Mouse (Mus musculus): ENCODE measurements around the gene Man1c1.

The Man1c1 gene

DNA sequence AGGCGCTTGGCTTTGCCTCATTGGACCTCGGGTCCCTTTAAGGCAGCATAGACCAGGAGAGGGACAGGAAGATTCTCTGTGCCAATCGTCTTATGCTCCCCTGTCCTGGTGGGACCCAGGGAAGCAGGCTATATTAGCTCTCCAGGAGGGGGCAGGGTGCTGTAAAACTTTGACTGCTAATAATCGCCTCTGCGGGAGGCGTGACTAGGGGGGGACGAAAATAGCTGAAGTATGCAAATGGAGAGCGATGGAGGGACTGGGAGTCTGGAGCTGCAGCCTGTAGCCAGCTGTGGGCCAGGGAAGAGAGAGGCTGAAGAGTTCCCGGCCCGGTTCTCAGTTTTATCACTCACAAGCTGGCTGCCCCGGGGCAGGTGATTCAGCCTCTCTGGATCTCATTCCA lies 124.9 kb downstream of the Man1c1 start:
- no peak for DNase-seq (ENCODE audit: low spot score)

DNA sequence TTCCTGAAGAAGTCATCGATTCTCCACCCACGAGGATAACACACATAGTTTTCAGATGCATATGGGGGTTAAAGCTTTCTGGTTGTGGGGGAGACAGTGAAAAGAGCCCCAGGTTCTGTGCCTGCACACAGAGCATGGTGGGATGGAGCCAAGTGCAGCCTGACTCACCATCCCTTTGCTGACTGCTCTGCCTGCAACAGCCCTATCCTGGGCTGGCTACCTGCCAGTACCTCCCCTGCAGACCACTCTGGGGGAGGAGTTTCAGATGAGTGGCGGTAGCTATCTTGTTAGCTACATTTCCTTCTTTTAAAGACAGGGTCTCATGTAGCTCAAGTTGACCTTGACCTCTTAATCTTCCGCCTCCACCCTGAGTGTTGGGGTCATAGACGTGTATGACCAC lies 125.7 kb downstream of the Man1c1 start:
- no peak for DNase-seq (ENCODE audit: low spot score)

DNA sequence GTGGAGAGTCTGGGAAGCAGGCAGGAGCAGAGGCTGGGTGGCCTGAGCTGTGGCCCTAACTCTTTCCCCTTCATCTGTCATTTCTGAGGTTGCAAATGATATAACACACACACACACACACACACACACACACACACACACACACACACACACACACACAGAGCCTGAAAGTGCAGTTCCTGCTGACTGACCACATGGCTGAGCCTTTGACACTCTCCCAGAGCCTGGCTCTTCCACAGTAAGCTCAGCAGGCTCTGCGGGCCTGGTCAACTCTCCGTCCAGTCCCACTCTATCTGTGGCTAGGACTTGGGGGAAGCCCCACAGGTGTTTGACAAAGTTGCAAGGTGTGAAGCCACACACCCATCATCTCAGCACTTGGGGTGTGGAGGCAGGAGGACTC lies 126.8 kb downstream of the Man1c1 start:
- DNase-seq (ENCODE audit: low spot score) = no peak

DNA sequence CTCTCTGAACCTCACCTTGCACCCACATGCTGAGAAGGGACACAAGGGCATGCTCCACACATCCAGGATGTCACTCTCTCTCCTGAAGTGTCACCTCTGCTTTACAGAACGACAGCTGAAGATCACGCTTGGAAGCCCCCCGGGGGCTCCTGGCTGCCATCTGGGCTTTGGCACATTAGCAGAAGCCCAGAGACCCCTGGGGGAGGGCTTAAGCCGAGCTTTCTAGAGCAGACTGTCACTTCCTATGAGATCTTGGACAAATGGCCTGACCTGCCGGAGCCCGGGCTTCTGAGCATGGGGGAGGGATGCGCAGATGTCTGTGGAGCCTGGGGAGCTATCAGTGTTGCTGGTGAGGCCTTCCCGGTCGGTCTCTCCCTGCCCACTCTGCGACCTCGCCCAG lies 128.6 kb downstream of the Man1c1 start:
- DNase-seq (ENCODE audit: low spot score) = no peak

DNA sequence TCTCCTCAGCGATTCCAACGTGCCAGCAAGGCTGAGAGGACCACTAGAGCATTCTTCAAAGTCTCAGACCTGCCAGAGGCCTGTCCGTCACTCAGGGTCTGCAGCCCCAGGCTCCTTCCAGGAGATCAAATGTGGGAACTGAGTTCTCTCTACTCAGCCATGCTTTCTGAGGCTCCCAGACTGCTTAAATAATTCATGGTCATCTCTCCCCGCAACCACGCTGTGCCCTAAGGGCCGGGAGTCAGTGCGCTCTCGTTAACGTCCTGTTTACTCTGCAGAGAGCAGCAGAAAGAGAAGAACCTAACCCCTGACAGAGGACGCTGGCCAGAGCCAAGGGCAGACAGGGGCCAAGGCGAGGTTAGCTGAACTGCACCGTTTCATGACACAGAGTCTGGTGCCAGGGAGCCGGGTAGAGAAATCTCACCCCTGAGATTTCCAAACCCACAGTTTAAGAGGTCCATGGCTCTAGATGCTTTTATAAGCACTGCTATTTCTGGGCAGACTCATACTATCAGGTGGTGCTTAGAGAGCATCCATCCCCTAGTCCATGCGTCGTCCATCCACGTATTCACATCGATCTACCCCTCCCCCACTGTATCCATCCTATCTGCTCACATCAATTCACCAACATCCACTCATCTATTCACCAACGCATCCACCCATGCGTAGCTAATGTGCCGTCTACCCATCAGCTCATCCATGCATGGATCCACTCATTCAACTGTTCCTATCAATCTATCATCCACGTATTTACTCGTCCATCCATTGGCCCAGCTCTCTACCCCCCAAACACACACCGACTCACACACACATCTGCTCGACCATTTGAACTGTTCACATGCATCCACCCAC lies 131.4 kb downstream of the Man1c1 start:
- no peak for DNase-seq (ENCODE audit: low spot score)

DNA sequence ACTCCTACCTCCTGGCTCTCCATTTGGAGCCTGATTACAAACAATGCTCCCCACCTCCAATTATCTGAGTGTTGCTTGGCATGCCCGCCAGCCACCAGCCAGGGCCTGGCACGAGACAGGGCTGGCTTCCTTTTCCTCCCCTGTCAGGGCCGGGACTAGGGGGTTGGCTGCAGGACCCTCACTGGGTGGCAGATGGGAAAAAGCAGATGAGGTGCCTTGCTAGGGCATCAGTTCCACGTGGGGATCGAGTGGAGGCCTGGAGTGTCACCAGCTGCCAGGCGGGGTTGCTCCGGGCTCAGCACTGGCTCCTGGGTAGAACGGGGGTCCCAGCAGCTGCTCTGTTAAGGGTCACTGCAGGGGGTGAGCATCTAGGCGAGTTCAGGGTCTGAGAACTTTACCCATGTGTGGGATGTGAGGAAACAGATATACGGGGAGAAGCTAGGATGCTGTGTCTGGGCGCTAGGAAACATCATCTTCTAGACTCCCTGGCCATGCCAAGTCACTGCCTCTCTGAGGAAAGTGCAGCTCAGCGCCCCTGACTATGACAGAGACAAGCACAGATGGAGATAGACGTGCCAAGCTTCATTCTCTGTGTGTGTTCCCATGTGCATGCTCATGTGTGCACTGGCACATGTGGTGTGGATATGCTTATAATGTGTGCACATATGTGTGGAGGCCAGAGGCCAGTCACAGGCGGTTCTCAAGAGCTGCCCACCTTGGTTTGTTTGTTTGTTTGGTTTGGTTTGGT lies 133.2 kb downstream of the Man1c1 start:
- DNase-seq (ENCODE audit: low spot score) = no peak

DNA sequence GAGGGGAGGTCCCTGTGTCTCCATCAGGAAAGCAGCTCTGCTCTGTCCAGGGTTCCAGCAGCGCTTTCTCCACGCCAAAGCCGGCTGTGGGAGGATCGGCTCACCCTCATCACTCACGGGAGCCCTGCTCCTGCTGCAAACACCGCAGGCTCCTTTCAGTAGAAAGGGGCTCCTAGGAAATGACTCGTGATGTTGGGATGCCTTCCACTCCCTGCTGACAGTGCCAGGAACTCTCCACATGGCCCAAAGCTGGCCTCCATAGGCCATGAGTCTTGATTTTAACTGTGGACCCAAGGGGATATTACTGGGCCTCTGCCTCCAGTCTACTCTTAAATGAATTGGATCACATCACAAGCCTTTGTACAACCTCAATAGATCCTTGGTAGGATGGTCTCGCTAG lies 134.3 kb downstream of the Man1c1 start:
- DNase-seq (ENCODE audit: low spot score) = no peak

DNA sequence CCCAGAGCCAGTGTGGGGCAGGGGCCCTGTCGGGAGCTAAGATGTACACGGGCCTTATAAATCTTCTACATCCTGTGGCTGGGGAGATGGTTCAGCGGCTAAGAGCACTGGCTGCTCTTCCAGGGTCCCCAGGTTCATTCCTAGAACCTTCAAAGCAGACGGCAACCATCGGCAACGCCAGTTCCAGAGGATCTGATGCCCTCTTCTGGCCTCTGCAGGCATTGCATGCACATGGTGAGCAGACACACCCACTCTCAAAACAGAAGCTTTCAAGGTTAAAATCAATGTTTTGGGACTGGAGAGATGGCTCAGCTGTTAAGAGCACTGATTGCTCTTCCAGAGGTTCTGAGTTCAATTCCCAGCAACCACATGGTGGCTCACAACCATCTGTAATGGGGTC lies 134.9 kb downstream of the Man1c1 start:
- DNase-seq (ENCODE audit: low spot score) = no peak

DNA sequence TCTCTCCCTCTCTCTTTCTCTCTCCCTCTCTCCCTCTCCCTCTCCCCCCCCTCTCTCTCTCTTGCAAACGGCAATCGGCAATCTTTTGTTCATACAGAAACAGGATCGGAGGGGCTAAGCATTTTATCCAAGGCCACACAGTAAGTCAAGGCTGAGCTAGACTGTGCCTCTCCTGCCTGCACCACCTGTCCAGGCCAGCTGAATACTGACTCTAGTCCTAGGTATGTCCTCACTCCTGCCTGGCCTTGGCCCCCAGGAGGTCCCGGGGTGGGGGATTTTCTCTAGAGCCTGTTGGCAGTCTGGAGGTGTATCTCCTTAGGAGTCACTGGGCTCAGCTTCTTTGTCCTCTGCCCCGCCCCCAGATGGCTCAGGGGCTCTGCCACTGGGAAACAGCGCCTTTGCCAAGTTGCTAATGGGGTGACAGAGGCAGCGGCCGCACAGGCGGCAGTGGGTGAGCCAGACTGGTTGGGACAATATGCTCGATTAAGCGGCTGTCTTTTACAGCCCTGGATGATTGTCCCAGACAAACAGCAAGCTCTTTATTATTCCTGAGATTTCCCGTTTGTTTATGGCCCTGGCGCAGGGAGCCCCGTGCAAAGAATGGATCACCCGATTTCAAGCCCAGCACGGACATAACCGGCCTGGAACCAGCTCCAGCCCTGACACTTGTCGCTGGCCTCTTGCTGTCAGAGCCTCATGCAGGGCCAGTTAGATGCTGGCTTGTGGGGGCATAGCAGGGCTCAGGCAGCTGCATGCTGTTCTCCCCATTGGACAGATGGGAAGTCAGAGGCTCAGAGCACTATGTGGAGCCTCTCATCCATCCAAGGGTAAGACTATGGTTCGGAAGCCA lies 136.5 kb downstream of the Man1c1 start:
- no peak for DNase-seq (ENCODE audit: low spot score)

DNA sequence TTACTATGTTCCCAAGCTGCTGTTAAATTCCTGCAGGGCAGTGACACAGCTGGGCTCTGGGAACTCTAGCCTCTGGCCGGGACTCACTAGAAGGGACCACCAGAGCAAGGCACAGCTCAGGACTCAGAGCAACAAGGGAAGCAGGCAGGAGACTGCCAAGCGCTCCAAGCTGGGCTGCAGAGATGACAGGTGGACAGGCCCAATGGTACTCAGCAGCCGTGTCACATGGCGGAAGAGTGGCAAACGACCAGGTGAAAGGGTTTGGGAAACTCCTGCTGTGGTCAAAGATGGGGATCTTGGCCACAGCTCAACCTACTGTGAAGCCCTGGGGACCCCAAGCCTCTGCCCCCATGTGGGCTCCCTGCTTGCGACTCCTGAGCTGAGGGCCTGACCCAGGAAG lies 140.0 kb downstream of the Man1c1 start:
- DNase-seq (ENCODE audit: low spot score) = no peak

DNA sequence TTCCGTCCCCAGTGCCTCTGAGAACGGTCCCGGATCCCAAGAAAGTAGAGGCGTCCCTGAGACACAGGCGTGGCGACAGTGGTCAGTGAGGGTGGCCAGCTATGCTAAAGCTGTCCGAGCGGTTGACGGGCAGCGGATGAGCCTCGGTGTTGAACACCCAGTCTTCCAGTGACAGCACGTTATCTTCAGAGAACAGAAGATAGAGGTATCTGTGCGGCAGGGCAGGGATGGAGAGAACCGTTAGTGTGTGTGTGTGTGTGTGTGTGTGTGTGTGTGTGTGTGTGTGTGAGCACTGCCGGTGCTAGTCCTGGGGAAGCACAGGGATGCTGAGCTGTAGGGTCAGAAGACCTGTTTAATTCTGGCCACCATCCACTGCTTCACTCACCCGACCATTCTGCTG lies 140.5 kb downstream of the Man1c1 start:
- no peak for DNase-seq (ENCODE audit: low spot score)

DNA sequence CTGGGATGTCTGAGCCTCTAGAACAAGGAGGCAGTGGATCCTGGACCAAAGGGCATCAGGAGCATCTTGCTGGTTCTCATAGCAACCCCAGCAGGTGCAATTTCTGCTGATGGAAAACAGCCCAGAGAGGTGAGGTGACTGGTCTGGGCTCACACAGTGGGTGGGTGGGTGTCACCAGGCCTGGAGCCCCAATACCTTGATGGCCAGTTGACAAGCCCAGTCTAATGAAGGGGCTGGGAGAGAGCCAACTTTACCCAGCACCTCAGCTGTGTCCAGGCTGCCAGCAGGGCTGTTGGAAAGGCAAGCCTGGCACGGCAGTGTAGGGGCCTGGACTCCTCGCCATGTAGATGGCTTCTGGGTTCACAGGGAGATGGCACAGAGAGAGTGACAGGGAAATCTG lies 142.1 kb downstream of the Man1c1 start:
- no peak for DNase-seq (ENCODE audit: low spot score)

DNA sequence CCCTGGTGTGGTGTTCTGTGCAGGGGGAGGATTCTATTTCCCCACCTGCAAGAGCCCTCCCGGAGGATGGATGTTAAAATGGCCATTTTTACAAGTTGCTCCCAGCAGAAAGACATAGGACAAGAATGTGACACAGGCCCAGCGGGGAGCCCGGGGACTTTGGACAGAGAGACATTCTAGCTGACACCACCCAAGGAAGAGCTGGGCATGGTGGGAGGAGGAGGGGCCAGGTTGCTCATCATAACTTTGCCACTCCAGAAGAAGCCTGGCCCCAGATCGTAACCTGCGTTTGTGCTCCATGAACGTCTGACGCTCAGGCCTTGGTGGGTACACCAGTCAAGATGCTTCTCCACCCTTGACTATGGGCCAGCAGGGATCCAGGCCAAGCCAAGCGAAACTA lies 143.4 kb downstream of the Man1c1 start:
- no peak for DNase-seq (ENCODE audit: low spot score)

DNA sequence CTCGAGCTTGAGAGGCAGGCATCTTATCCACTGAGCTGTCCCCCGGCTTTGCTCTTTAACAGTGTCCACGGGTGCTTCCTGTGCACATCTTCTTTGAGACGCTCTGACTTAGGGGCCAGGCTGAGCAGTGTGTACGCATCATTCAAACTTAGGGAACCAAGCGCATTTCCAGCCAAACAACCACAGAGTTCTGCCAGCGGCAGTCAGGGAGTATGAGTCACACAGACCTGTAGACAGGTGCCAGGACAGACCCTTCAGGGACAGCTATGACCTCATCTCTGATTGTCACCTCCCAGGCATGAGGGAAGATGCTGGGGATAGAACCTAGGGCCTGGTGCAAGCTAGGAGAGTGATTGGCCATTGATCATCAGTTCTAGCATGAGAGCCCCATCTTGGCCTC lies 144.9 kb downstream of the Man1c1 start:
- no peak for DNase-seq (ENCODE audit: low spot score)

DNA sequence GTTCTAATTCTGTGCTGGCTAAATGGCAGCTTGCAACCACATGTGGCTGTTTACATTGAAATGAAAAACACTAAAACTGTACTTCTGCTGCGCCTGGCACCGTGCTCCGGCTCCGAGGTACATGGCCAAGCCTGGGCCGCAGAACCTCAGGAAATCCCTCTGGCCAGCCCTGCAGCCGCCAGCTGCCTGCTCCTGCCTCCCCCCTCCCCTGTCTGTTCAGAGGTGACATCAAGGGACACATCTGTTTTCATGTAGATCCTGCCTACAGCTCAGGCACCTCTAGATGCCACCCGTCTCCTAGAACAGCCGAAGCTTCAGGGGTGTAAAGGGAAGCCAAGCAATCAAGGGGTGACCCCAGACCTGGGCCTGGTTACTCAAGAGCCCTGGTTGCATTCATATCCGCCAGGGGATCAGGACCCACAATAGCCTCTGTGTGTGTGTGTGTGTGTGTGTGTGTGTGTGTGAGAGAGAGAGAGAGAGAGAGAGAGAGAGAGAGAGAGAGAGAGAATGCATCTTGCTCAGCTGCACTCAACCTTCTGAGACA lies 145.4 kb downstream of the Man1c1 start:
- DNase-seq (ENCODE audit: low spot score) = no peak

DNA sequence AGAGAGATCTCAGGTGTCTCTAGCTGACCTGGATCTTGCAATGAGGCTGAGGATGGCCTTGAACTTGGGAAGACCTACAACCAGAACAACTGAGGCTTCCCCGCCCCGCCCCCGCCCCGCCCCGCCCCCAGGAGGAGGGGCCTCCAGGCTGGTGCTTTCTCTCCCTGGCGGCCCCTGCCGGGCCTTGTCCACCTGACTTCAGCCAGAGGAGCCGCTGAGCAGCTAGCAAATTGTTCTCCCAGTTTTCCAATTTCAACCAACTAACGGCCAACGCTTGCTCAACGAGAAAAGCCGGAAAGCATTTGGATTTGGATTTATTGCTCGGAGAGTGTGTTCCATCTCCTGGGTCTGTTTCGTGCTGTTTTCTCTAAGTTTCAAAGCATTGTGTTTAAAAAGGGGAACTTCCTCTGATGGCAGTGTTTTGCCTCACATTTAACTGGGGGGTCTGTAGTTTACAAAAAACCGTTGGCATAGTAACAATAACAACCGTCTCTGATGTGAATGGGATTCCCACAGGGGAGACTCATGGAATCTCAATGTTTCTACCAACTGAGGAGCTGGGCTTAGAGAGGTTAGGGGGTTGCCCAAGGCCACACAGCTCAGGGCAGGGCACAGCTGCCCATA lies 146.4 kb downstream of the Man1c1 start:
- no peak for DNase-seq (ENCODE audit: low spot score)

DNA sequence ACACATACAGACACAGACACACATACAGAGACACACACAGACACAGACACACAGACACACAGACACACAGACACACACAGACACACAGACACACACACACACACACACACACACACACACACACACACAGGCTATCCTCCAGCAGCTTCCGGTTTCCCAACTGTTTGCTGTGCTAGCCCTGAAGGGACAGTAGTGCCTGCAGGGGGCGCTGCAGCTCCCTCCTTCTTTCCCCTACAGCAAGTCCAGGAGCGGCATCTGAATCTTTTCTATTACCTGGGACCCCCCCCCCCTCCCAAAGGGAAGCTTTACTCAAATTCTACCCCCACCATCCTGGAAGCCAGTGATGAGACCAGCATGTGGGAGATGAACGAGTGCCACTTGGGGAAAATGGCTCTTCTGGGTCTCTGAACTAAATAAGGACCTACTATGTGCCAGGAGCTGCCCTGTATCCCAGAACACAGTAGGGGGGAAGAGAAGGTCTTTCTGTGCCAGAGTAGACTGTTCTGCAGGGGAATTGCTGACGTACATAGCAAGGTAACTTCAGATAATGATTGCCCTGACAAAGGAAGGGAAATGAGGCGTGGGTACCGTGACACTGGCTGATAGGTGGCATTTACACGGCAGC lies 148.0 kb downstream of the Man1c1 start:
- no peak for DNase-seq (ENCODE audit: low spot score)

DNA sequence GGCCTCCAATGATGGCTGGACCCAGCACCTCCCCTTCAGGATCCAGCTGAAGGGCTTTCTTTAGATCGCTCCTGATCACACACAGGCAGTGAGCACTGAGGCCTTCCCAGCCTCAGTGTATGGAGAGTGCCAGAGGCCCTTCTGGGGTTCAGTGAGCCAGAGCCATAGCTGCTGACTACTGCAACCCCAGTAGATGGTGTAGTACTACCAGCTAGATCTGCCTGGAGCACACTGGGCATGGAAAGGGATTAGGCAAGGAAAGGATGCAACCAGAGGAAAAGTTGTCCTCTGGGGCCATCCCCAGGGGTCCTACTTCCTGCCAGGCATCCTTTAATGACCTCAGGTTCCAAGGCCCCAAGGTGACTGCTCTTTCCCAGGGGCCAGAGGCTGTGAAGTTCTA lies 150.5 kb downstream of the Man1c1 start:
- no peak for DNase-seq (ENCODE audit: low spot score)

DNA sequence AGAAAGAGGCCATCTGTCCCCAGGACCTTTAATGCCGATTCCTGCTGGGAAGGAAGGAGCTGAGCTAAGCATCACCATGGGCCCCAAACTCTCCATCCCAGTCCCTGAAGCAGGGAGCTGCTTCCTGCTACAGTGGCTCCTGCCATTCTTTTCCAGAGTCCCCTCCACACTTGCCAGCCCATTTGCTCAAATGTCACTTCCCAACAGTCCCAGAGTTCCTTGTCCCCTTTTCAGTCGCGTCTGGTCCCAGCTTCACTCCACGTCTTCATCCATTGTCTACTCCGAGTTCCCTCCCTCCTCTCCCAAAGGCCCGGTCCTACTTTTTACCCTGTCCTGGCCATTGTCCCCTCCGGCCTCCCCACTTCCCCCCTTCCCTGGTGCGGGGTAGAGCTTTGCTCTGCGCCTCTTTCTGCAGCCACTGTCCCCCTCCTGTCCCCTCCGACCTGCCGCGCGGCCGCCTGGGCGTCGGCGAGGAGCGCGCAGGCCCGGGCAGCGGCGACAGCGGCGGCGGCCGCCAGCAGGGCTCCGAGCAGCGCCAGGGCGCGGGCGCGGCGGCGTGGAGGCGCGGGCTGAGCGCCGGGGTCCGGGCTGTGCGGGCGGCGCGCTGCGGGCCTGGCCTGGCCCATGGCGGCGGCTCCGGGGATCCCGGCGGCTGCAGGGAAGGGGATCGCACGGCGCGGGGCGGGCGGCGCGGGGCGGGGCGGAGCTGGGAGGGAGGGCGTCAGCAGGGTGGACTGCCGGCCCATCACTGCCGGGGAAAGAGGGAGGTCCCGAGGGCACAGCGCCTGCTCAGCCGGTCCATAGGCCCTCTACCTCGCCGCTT lies 152.4 kb downstream of the Man1c1 start, which contains the start of gene Selenon:
TSS of gene Selenon (minus strand) at position 673 of the 823 bp plus-strand sequence.
- no peak for DNase-seq (ENCODE audit: low spot score)

DNA sequence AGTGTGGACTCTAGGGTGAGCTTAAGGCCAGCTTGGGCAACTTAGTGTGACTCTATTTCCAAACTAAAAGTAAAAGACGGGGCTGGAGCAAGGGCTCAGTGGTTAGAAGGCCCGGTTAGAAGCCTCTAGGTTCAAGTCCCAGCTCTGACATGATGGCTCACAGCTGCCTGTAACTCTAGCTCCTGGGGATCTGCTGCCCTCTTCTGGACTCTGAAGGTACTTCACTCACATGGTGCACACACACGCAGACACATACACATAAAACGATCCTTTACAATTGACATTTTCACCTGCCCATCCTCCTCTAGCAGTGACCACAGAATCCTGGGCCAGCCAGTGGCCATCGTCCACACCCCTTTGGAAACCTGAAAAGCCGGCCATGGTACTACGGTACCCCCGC lies 154.2 kb downstream of the Man1c1 start:
- no peak for DNase-seq (ENCODE audit: low spot score)

Measured in c-Kit-positive CD71-positive TER-119-positive erythroid progenitor cells, embryonic 14.5 days (primary cell).